Mouse (Mus musculus) small intestine, adult 2 months (tissue): ENCODE data around the gene Repin1. TPM values are rescaled to one million over a fixed set of nuclear protein-coding genes. Genes with fewer than 3 reads are reported as not detected.
A peak's percentile ranks its signal among the peaks of the same experiment; 100 is the strongest.
"Not testable (repeated sequence)": the region's sequence is repeated elsewhere in the genome, so short reads cannot be mapped to it uniquely, and the experiment has no call there.

ENCODE experiments used
- H3K27ac ChIP-seq: fragments of 200-500 bp; 2 replicates; pipeline ENCODE4 v1.5.1; 2012; ENCODE audit warnings: low read depth, low read length, control low read depth, inconsistent platforms; ENCODE audit not compliant: insufficient read depth
- H3K27me3 ChIP-seq: fragments of 200-500 bp; 2 replicates; pipeline ENCODE4 v1.6.1; 2012; ENCODE audit warnings: mild to moderate bottlenecking, moderate library complexity, low read length, inconsistent platforms; ENCODE audit not compliant: control insufficient read depth, insufficient read depth
- H3K36me3 ChIP-seq: fragments of 200-500 bp; 2 replicates; pipeline ENCODE4 v1.6.1; 2012; ENCODE audit warnings: mild to moderate bottlenecking, low read length, control low read depth, inconsistent platforms; ENCODE audit not compliant: control insufficient read depth, insufficient read depth
- H3K4me1 ChIP-seq: fragments of 200-500 bp; 2 replicates; pipeline ENCODE4 v1.6.1; 2012; ENCODE audit warnings: low read length, inconsistent platforms, mixed read lengths; ENCODE audit not compliant: control insufficient read depth, insufficient read depth, insufficient read length
- H3K4me3 ChIP-seq: fragments of 200-500 bp; 2 replicates; pipeline ENCODE4 v1.5.1; 2012; ENCODE audit warnings: low read depth, mild to moderate bottlenecking, control low read depth, inconsistent platforms, low read length, moderate library complexity
- CTCF ChIP-seq: fragments of 200-500 bp; IDR thresholded peaks from 2 replicates; pipeline ENCODE4 v1.5.1; 2012; ENCODE audit warnings: low read depth, mild to moderate bottlenecking, control low read depth, inconsistent platforms, low read length, moderate library complexity, mixed read lengths; ENCODE audit not compliant: insufficient replicate concordance, insufficient read length; ENCODE audit errors: extremely low read depth
- POLR2A ChIP-seq: fragments of 200-500 bp; IDR thresholded peaks from 2 replicates; pipeline ENCODE4 v1.6.1; 2012; ENCODE audit warnings: low read depth, mild to moderate bottlenecking, control low read depth, inconsistent platforms, low read length, moderate library complexity
- WGBS: fragments of 180-500 bp; shearing (Covaris S2); methylation state at CpG from one replicate; pipeline ENCODE4 v1.1.7; 2018; 5-methylcytosine and 5-hydroxymethylcytosine counted together
- polyA plus RNA-seq: library from polyadenylated mRNA; depleted of rRNA; stranded (reverse); fragments of >200 nt; gene quantifications from 2 replicates; pipeline ENCODE4 v1.2.3, GENCODE M21; 2012

Gene Repin1
- polyA plus RNA-seq, 1 experiment: 10.2 TPM

- Histone ChIP-seq H3K4me3 (no peak overlapping the region), H3K36me3 (no peaks in the 10 kb centered on the region), H3K4me1 (no peaks in the 10 kb centered on the region), H3K27me3 (no peaks in the 10 kb centered on the region), H3K27ac (no peak overlapping the region)
- WGBS: 58% methylated on average over 3 of the region's 3 CpGs
- TF ChIP-seq CTCF (no peak), POLR2A (no peak)
Measured at GRCm38 (mm10) chr6:48610657-48611056, 17.0 kb downstream of the Repin1 start.

DNA sequence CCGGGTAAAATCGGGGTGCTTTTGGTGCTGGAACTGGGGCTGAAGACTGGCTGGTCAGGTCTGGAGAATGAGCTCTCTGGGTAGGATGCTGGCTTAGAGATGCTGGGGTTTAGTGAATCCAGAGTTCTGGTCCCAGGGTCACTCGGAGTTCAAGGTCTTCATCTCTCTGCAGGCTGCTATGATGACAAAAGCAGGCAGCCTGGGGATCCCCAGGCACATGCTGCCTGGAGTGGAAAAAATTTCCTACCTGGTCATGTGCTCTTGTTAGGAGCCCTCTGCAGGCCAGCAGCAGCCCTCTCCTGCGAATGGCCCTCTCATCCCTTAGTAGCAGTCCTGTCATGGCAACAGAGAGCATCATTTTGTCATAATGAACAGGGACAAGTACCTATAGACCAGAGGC is 19.8 kb downstream of the Repin1 start:
- H3K27me3 ChIP-seq: no peaks in the 10 kb centered on the region
- no peak overlapping the region for H3K27ac ChIP-seq
- TF ChIP-seq POLR2A (no peak), CTCF (no peak)
- 95% methylated on average over 4 of the region's 4 CpGs for WGBS
- no peaks in the 10 kb centered on the region for H3K36me3 ChIP-seq
- H3K4me1 ChIP-seq: no peaks in the 10 kb centered on the region
- H3K4me3 ChIP-seq: no peak overlapping the region

- no peak overlapping the region for H3K4me3 ChIP-seq
- H3K27ac ChIP-seq: no peak overlapping the region
- H3K27me3 ChIP-seq: no peaks in the 10 kb centered on the region
- no peaks in the 10 kb centered on the region for H3K4me1 ChIP-seq
- WGBS: 62% methylated on average over 5 of the region's 5 CpGs
- TF ChIP-seq CTCF (no peak), POLR2A (no peak)
- H3K36me3 ChIP-seq: peaks cover 2% of the 10 kb centered on the region
Measured at GRCm38 (mm10) chr6:48614756-48615155, 21.1 kb downstream of the Repin1 start.

- 95% methylated on average over 30 of the region's 30 CpGs for WGBS
Measured at GRCm38 (mm10) chr6:48620031-48620430, 26.3 kb downstream of the Repin1 start.

DNA sequence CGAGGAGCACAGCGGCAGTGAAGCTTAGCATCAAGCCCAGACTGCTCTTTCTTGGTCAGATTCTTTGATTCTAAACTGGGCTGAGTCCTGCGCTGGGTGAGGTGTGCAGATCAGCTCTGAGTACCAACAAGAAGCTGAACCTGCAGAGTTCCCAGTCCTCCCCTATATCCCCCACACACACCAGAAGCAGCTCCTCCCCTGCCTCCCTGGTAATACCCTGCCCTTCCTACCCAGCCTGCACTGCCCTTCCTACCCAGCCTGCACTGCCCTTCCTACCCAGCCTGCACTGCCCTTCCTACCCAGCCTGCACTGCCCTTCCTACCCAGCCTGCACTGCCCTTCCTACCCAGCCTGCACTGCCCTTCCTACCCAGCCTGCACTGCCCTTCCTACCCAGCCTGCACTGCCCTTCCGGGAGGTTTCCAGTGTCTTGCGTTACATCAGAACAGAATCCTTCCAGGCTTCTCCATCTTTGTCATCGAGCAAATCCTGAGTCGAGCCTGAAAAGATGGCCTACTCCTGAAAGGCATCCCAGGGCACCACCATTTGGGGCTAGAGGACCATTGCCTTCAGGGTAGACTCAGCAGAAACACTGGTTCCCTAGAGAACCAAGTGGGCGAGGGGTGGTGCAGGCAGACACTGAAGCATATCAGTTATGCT is 28.6 kb downstream of the Repin1 start:
- not testable (repeated sequence) for H3K4me3 ChIP-seq, H3K4me1 ChIP-seq, H3K27ac ChIP-seq, H3K27me3 ChIP-seq, H3K36me3 ChIP-seq
- WGBS: 88% methylated on average over 8 of the region's 8 CpGs

More at GRCm38 (mm10) chr6:48620031-48620430, 26.3 kb downstream of the Repin1 start:
- no peak overlapping the region for H3K27ac ChIP-seq
- no peak overlapping the region for H3K4me3 ChIP-seq
- no peaks in the 10 kb centered on the region for H3K4me1 ChIP-seq
- TF ChIP-seq CTCF (no peak), POLR2A (no peak)
- peaks cover 6% of the 10 kb centered on the region for H3K36me3 ChIP-seq
- no peaks in the 10 kb centered on the region for H3K27me3 ChIP-seq

DNA sequence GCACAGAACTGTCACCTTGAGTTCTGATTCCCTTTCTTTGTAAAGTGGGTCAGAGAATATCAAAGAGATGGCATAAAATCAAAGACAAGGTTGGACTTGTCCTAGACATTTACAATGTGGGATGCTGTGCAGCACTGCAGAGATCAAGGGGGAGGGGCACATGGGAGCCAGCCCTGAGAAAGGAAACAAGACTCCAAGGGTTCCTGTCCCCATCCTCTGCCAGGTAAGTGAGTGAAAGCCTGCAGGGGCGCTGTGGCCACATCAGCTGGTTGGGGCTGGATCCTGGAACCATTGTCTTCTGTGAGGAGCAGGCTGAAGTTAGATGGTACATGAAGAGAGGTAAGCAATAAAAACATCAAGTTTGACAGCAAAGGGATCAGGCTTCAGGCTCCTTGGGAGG is 29.8 kb downstream of the Repin1 start:
- H3K4me1 ChIP-seq: no peaks in the 10 kb centered on the region
- H3K4me3 ChIP-seq: no peak overlapping the region
- WGBS: 64% methylated on average over 1 of the region's 1 CpGs
- H3K27me3 ChIP-seq: peaks cover 11% of the 10 kb centered on the region; the same call in 1 of the 2 replicates
- TF ChIP-seq POLR2A (no peak), CTCF (no peak)
- H3K36me3 ChIP-seq: peaks cover 6% of the 10 kb centered on the region
- no peak overlapping the region for H3K27ac ChIP-seq

GRCm38 (mm10) chr6:48626464-48626863 is 32.8 kb downstream of the Repin1 start, which contains the start of gene AI854703:
TSS of gene AI854703 (plus strand) at chr6:48626764.
- WGBS: 59% methylated on average over 8 of the region's 8 CpGs
- no peaks in the 10 kb centered on the region for H3K36me3 ChIP-seq
- H3K27me3 ChIP-seq: peaks cover 22% of the 10 kb centered on the region
- H3K27ac ChIP-seq: no peak within 1 kb of the TSS
- TF ChIP-seq POLR2A (no peak), CTCF (no peak)
- peaks cover 6% of the 10 kb centered on the region for H3K4me1 ChIP-seq
- H3K4me3 ChIP-seq: peak within 1 kb of the TSS; percentile 63
